Mouse (Mus musculus) embryonic facial prominence, embryonic 14.5 days (tissue): ENCODE results near the gene Smurf1. TPM values are rescaled to one million over a fixed set of nuclear protein-coding genes. Genes with fewer than 3 reads are reported as not detected.

Experiments used
- ATAC-seq: fragments of 200-750 bp; cut with Nextera tagmentation; 2 replicates; pipeline ENCODE4 v1.8.0; 2017; ENCODE audit warnings: low read depth, moderate number of reproducible peaks, moderate TSS enrichment
- DNase-seq: peaks from one replicate; pipeline ENCODE4 v3.0.0-alpha.2; 2015; ENCODE audit warnings: low spot score
- H3K27ac ChIP-seq: fragments of 300-500 bp; sonication (generic); replicated peaks from 2 replicates; pipeline ENCODE4 v1.5.1; 2014; ENCODE audit warnings: low read depth, mild to moderate bottlenecking, low read length, moderate library complexity
- H3K27me3 ChIP-seq: fragments of 300-500 bp; sonication (generic); replicated peaks from 2 replicates; pipeline ENCODE4 v1.6.1; 2014; ENCODE audit warnings: low read length; ENCODE audit not compliant: control insufficient read depth, insufficient read depth
- H3K36me3 ChIP-seq: fragments of 300-500 bp; sonication (generic); 2 replicates; pipeline ENCODE4 v1.6.1; 2014; ENCODE audit warnings: low read length, mixed read lengths; ENCODE audit not compliant: control insufficient read depth, insufficient read depth
- H3K4me1 ChIP-seq: fragments of 300-500 bp; sonication (generic); 2 replicates; pipeline ENCODE4 v1.6.1; 2014; ENCODE audit warnings: antibody characterized with exemption, low read length; ENCODE audit not compliant: control insufficient read depth, insufficient read depth
- H3K4me2 ChIP-seq: fragments of 300-500 bp; sonication (generic); 2 replicates; pipeline ENCODE4 v1.6.1; 2014; ENCODE audit warnings: low read depth, mild to moderate bottlenecking, low read length, moderate library complexity, mixed read lengths
- H3K4me3 ChIP-seq: fragments of 300-500 bp; sonication (generic); 2 replicates; pipeline ENCODE4 v1.5.1; 2014; ENCODE audit warnings: low read depth, mild to moderate bottlenecking, low read length
- H3K9ac ChIP-seq: fragments of 300-500 bp; sonication (generic); 2 replicates; pipeline ENCODE4 v1.6.1; 2014; ENCODE audit warnings: low read depth, mild to moderate bottlenecking, low read length, moderate library complexity, mixed read lengths
- H3K9me3 ChIP-seq: fragments of 300-500 bp; sonication (generic); 2 replicates; pipeline ENCODE4 v1.6.1; 2016; ENCODE audit warnings: low read length; ENCODE audit not compliant: control insufficient read depth
- WGBS: fragments of 180-500 bp; shearing (Covaris S2); extraction: QIAGEN DNeasy Blood & Tissue Kit; methylation state at CpG from one replicate; pipeline ENCODE4 v1.1.7; 2014; 5-methylcytosine and 5-hydroxymethylcytosine counted together
- polyA plus RNA-seq: library from polyadenylated mRNA; unstranded; fragments of >200 nt; fragmentation: Nextera tagmentation; extraction: Ambion mirVana; gene quantifications from 2 replicates; pipeline ENCODE4 v1.2.1, GENCODE M21; 2014

Smurf1 gene
- polyA plus RNA-seq, 1 experiment from 2014 or later, result 19.9 TPM

GRCm38 (mm10) chr5:144990051-144990450, 24.4 kb upstream of the Smurf1 start:
- Histone ChIP-seq H3K4me2 (no peak overlapping the region), H3K4me3 (no peak overlapping the region), H3K4me1 (no peaks in the 10 kb centered on the region), H3K36me3 (no peaks in the 10 kb centered on the region), H3K27ac (no peak overlapping the region), H3K9me3 (no peaks in the 10 kb centered on the region), H3K9ac (no peak overlapping the region), H3K27me3 (no peaks in the 10 kb centered on the region)
- no peak for ATAC-seq
- DNase-seq, result no peak
- WGBS, result 81% methylated on average over 2 of the region's 2 CpGs

GRCm38 (mm10) chr5:144989061-144989405, 23.4 kb upstream of the Smurf1 start:
- no peaks in the 10 kb centered on the region for H3K27me3 ChIP-seq
- H3K9ac ChIP-seq, result no peak overlapping the region
- no peak overlapping the region for H3K4me3 ChIP-seq
- 0 out of 2 replicates have a peak, but pooled peaks cover 6% of the 10 kb centered on the region for H3K9me3 ChIP-seq
- WGBS, result 90% methylated on average over 4 of the region's 4 CpGs
- ATAC-seq (no peak), DNase-seq (no peak)
- H3K36me3 ChIP-seq, result no peaks in the 10 kb centered on the region
- H3K4me2 ChIP-seq, result no peak overlapping the region
- H3K4me1 ChIP-seq, result no peaks in the 10 kb centered on the region
- H3K27ac ChIP-seq, result no peak overlapping the region

GRCm38 (mm10) chr5:144988340-144989060, 22.9 kb upstream of the Smurf1 start:
- Histone ChIP-seq H3K9me3 (0 out of 2 replicates have a peak, but pooled peaks cover 6% of the 10 kb centered on the region), H3K9ac (no peak overlapping the region), H3K27ac (no peak overlapping the region), H3K4me2 (no peak overlapping the region), H3K36me3 (no peaks in the 10 kb centered on the region), H3K4me3 (no peak overlapping the region), H3K4me1 (no peaks in the 10 kb centered on the region), H3K27me3 (no peaks in the 10 kb centered on the region)
- ATAC-seq (peak; percentile 70; the same call in 1 of the 2 replicates), DNase-seq (peak; percentile 83)
- 53% methylated on average over 9 of the region's 9 CpGs for WGBS

GRCm38 (mm10) chr5:144987561-144987960, 21.9 kb upstream of the Smurf1 start:
- no peak for DNase-seq
- Histone ChIP-seq H3K36me3 (no peaks in the 10 kb centered on the region), H3K4me2 (no peak overlapping the region), H3K4me3 (no peak overlapping the region), H3K27me3 (no peaks in the 10 kb centered on the region), H3K9me3 (0 out of 2 replicates have a peak, but pooled peaks cover 13% of the 10 kb centered on the region), H3K27ac (no peak overlapping the region), H3K4me1 (no peaks in the 10 kb centered on the region), H3K9ac (no peak overlapping the region)
- ATAC-seq, result no peak
- 88% methylated on average over 13 of the region's 13 CpGs for WGBS

GRCm38 (mm10) chr5:144984839-144985238, 19.2 kb upstream of the Smurf1 start:
- 92% methylated on average over 5 of the region's 5 CpGs for WGBS
- Histone ChIP-seq H3K9ac (no peak overlapping the region), H3K36me3 (no peaks in the 10 kb centered on the region), H3K27ac (no peak overlapping the region), H3K9me3 (0 out of 2 replicates have a peak, but pooled peaks cover 13% of the 10 kb centered on the region), H3K4me1 (no peaks in the 10 kb centered on the region), H3K4me3 (no peak overlapping the region), H3K27me3 (no peaks in the 10 kb centered on the region), H3K4me2 (no peak overlapping the region)
- ATAC-seq (no peak), DNase-seq (no peak)

- DNase-seq, result no peak
- H3K27me3 ChIP-seq, result no peaks in the 10 kb centered on the region
- no peak overlapping the region for H3K4me2 ChIP-seq
- no peaks in the 10 kb centered on the region for H3K36me3 ChIP-seq
- H3K4me1 ChIP-seq, result no peaks in the 10 kb centered on the region
- no peak overlapping the region for H3K27ac ChIP-seq
- no peak overlapping the region for H3K4me3 ChIP-seq
- no peak for ATAC-seq
- 86% methylated on average over 3 of the region's 3 CpGs for WGBS
- 0 out of 2 replicates have a peak, but pooled peaks cover 13% of the 10 kb centered on the region for H3K9me3 ChIP-seq
- no peak overlapping the region for H3K9ac ChIP-seq
Measured at GRCm38 (mm10) chr5:144983227-144983626, 17.6 kb upstream of the Smurf1 start.

GRCm38 (mm10) chr5:144979110-144979509, 13.5 kb upstream of the Smurf1 start:
- Histone ChIP-seq H3K4me1 (no peaks in the 10 kb centered on the region), H3K4me2 (no peak overlapping the region), H3K27me3 (no peaks in the 10 kb centered on the region), H3K9ac (no peak overlapping the region), H3K4me3 (no peak overlapping the region), H3K9me3 (0 out of 2 replicates have a peak, but pooled peaks cover 7% of the 10 kb centered on the region), H3K27ac (no peak overlapping the region), H3K36me3 (no peaks in the 10 kb centered on the region)
- WGBS, result 74% methylated on average over 6 of the region's 6 CpGs
- DNase-seq (no peak), ATAC-seq (no peak)

- Histone ChIP-seq H3K36me3 (no peaks in the 10 kb centered on the region), H3K9ac (no peak overlapping the region), H3K27me3 (no peaks in the 10 kb centered on the region), H3K9me3 (0 out of 2 replicates have a peak, but pooled peaks cover 7% of the 10 kb centered on the region), H3K4me1 (no peaks in the 10 kb centered on the region), H3K4me2 (no peak overlapping the region), H3K27ac (no peak overlapping the region), H3K4me3 (no peak overlapping the region)
- ATAC-seq (no peak; the same call in 1 of the 2 replicates), DNase-seq (peak; percentile 60)
- 61% methylated on average over 10 of the region's 10 CpGs for WGBS
Measured at GRCm38 (mm10) chr5:144978533-144979107, 13.0 kb upstream of the Smurf1 start.

GRCm38 (mm10) chr5:144971266-144971665, 5.6 kb upstream of the Smurf1 start:
- Histone ChIP-seq H3K9ac (no peak overlapping the region), H3K9me3 (no peaks in the 10 kb centered on the region), H3K4me1 (no peaks in the 10 kb centered on the region), H3K4me2 (no peak overlapping the region), H3K27me3 (no peaks in the 10 kb centered on the region), H3K36me3 (no peaks in the 10 kb centered on the region), H3K4me3 (no peak overlapping the region), H3K27ac (no peak overlapping the region)
- ATAC-seq (no peak), DNase-seq (no peak)
- WGBS, result 84% methylated on average over 3 of the region's 3 CpGs
